Mouse (Mus musculus) v-Abl transformed pro-B cells (cell line): ENCODE measurements around the gene Prkcb.

Experiments used
- in situ Hi-C, 2 experiments: fragments of 400-800 bp; cut with MboI; formaldehyde crosslinking; loops; one replicate each; pipeline ENCODE4 v1.15.1; 2025; ENCODE audit not compliant: unreplicated experiment in 2 of 2

The Prkcb gene

DNA sequence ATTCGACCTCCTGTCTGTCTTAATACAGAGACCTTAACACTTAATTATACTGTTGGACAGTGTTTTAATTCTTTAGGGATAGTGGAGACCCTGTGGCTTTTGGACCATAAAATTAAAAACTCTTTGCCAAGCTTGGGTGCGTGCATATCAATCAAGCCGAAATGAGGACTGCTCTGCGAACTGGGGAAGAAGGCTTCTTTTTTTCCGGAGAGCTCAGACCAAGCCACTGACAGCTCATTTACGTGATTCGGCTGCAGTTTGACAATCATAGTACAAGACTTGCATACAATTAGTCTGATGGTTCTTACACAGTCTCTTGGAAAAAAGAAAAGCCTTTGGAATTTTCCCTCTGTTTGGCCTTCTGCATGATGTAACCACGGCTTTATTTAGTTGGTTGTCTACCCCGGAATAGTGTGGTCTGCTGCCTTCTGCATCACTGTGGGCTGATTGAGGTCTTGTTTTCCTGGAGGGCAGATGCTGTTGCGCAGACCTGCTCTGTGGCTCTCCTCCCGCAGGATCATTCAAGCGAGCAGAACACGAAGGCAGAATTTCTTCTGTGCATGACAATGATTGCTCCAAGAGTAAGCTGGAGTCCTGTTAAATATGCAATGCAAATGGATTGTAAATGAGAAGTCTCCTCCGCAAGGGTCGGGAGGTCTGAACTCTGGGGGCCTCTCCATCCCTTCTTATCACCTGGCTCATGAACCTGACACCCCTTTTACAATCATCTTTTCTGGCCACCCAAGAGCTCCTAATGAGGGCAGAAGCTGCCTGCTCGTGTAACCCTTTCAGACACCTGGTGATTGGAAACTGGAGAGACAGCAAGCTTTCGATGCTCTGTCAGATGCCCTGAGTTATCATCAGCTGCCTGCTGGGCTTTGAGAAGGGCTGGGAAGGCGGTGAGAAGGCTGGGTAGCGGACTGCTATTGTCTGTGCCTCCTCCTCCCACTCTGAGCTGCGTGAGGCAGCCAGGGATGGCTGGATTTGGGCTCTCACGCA lies 189.3 kb downstream of the Prkcb start:
- in situ Hi-C loops = loop anchor here in 1 of 2 experiments (10.0 kb wide), 2 partner anchors 187 to 987 kb away; partner anchors contain the start of gene Aqp8

GRCm38 (mm10) chr7:122483949-122484348 lies 195.4 kb downstream of the Prkcb start:
- in situ Hi-C loops = loop anchor here in 1 of 2 experiments (5.0 kb wide), 1 partner anchor 978 kb away; the partner anchor contains the start of gene Aqp8

DNA sequence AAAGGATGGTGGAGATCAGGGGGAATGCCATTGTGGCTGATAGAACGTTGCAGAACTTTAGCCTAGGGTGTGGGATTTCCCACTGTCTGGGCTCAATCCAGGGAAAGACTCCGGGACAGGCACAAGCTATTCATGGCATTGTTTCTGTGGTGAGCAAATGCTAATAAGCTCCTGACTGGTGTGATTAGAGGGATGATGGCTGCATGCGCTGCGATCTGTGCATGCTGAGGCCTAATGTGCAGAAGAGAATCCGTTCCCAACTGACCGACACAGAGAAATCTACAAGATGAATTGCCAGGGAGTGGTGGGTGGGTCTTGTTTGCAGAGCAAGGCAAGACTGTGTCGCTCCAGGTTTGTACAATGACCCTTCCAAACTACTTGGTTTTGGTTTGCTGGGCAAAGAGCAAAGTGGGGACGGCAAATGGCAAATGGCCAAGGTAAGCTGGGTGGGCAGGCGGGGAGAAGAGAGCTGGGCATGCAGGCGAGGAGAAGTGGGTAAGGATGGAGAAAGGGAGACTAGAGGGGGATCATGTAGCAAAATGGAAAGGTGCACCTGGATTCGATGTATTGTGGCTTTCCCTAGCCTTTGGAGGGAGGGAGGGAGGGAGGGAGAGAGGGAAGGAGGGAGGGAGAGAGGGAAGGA lies 199.5 kb downstream of the Prkcb start:
- in situ Hi-C loops = no loop called here

DNA sequence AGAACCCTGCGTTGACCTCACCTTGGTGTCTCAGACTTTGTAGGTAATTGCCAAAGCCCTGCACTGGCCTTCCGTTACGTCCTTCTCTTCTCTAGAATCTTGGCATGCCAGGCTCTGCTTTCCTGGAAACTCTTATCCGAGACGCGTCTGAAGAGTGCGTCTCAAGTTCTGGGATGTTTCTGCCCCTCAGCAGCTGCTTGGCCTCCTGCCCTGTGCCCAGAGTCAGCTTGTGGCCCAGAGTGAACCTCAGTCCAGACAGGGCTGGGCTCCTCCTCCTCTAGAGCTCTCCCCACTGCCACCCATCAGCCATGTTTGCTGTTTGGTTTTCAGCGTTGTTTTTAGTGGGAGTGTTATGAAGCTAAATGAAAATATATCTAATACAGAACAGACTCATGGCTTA lies 203.5 kb downstream of the Prkcb start:
- in situ Hi-C loops = no loop called here

GRCm38 (mm10) chr7:122492936-122493335 lies 204.4 kb downstream of the Prkcb start:
- in situ Hi-C loops = no loop called here

DNA sequence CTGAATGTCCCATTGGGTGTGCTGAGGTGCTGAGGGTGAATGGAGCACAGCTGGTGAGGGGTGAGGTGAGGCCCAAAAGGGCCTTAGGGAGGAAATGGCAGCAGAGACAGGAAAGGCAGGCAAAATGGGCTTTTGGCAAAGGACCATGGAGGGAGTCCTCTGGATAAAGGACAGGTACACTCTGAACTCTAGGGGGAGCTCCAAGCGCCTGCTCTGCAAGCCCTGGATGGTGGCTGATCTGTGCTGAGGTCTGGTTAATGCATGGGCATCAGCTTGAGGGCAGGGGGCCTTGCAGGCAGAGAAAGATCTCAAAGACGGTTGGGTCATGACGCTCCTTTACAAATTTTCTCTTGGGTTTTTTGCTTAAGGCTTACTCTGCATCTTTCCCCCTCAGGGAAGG lies 205.5 kb downstream of the Prkcb start:
- in situ Hi-C loops = no loop called here

- in situ Hi-C loops = no loop called here
Observed at GRCm38 (mm10) chr7:122497516-122497915, 209.0 kb downstream of the Prkcb start.

DNA sequence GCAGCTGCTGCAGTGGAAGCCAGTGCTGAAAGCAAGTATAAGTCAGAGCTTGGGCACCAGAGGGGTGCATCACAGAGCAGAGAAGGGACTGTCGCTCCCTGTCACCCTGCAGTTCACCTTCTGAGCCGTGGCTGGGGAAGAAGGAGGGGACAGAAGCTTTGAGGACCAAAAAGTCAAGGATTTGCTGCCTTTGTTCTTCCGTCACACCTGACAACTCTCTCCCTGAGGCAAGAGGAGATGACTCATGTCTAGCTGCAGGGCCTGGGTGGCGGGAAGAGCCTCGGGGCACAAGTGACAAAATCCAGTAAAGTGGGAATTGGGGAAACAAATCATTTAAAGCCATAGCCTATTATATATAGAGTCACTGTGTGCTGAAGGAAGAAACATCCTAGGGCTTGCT lies 209.9 kb downstream of the Prkcb start:
- in situ Hi-C loops = no loop called here

DNA sequence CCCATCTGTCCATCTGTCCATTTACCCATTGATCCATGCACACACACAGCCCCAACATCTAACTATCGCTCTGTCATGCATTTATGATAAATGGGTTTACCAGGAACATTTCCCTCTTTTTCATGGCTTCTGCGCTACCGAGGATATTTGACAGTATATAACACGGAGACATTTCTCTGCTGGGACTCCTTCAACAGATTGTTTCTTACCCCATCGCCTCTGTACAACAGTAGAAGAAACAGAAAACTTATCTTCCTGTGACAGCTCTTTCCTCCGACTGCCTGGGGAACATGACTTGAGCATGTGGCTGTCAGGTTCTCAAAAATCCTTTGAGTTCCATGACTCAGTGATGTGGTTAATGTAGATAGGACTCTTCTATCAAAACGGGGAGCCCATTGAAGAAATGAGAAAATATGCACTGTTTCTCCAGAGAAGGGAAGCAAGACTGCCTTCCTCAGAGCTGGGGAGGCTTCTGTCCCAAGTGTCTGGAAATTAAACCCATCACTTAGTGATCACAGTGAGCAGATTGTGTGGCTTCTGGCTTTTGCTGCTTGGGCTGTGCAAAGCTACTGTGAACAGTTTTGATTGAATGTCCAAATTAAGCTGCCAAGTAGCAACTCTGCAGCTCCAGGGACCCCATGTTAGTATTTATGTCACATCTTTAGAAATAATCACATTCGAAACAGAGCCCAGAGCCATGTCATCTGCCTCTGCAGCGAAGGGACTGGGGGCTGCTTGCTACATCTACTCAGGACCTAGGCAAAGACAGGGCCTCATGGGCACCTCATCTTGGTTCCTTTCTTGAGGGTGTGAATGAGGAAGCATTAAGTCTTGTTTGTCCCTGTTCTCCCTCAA lies 211.4 kb downstream of the Prkcb start:
- in situ Hi-C loops = no loop called here

GRCm38 (mm10) chr7:122506467-122506866 lies 217.9 kb downstream of the Prkcb start:
- in situ Hi-C loops = no loop called here

DNA sequence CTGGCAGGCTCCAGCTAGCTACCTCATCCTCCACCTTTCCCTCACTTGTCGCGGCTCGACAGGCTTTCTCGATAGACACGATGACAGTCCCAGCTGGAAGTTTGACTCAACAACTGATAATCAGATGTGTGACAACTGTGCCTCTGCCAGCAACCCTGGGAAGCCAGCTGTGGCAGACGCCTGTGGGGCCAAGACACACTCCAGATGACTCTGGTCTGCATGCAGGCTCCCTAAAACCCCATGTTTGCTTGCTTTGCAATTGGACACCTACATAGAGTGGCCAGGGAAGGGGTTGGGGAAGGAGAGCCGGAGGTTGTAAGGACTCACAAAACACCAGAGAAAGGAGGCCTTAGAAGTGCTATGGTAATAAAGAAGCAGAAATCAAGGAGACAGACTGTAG lies 221.4 kb downstream of the Prkcb start:
- in situ Hi-C loops = no loop called here

DNA sequence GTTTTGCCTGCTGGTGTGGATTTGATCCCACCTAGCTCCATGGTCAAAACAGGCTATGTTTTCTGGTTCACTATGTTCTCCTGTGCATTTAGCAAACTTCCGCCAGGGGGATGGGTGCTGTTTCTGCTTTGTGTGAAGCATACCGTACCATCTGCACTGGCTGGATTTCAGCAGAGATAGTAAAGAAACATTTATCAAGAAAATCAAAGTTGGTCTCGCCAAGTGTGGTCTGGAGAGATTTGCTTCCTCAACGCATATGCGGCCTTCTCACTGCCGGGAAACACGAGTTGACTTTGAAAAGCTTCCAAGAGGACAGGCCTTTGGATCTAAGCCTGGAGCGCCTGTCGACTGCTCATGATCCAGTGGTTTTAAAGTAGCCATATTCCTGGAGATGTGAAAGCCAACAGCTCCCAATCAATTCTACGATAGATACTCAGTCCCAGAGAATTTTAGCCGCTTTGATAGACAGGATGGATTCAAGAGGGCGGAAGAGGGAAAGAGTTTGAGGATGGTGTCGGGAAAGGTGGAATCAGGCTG lies 223.9 kb downstream of the Prkcb start:
- in situ Hi-C loops = no loop called here

DNA sequence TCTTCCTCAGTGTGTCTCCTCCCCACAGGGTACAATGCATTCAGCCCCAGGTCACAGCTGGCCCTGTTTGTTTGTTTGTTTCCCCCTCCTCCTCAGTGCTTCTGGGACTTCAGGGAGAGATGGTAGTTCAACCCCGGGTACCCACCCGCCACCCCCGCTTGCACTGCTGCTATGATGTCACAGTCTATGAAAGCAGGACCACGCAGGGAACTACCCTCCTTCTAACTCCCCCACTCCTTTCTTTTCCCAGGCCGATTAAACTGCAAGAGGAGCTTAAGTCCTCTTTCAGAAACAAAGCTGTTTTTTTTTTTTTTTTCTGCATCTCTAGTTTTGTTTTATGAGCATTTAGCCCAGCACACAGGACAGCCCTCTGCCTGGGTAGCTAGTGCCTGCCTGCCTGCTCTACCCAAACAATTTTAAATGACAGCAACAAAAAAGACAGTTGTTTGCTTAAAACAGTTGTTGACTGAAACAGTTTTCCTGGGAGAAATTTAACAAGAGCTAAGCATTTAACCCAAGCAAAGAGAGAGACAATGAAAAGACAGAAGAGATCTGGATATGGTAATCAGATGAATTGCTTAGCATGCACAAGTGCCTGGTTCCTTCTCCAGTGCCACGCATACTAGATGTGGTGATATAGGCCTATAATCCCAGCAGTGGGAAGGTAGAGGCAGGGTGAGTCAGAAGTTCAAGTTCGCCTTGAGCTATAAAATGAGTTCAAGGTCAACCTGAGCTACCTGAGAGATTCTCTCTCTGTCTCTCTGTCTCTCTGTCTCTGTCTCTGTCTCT lies 232.5 kb downstream of the Prkcb start:
- in situ Hi-C loops = no loop called here

DNA sequence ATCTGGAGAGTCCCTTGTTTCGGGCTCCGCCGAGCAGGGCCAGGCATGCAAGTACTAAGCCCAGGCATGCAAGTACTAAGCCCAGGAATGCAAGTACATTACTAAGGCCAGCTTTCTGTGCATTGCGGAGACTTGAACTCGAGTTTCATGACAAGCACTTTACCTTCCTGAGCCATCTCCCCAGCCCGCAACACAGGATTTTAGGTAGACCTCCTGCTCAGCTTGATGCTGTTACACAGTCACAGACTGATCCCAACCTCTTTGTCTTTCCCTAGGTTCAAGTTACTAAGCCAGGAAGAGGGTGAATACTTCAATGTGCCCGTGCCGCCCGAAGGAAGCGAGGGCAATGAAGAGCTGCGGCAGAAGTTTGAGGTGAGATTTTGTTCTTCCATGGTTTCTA lies 239.7 kb downstream of the Prkcb start:
- in situ Hi-C loops = no loop called here

DNA sequence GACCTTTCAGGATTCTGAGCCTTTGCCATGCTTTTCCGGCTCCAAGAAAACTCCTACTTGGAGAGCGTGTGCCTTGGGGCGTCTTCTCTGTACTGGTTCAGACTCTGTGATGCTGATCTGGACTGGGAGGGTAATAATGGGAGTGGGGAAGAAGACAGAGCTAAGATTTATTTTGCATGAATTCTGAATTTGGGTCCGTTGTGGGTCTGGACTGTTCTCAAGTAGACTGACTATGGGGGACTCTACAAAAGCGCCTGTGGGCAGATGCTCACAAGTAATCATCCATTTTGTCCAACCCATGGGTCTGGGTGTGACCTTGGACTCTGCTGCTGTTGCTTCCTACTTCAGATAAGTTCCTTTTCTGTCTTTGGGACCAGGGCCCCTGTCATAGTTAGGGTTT lies 240.1 kb downstream of the Prkcb start:
- in situ Hi-C loops = no loop called here

DNA sequence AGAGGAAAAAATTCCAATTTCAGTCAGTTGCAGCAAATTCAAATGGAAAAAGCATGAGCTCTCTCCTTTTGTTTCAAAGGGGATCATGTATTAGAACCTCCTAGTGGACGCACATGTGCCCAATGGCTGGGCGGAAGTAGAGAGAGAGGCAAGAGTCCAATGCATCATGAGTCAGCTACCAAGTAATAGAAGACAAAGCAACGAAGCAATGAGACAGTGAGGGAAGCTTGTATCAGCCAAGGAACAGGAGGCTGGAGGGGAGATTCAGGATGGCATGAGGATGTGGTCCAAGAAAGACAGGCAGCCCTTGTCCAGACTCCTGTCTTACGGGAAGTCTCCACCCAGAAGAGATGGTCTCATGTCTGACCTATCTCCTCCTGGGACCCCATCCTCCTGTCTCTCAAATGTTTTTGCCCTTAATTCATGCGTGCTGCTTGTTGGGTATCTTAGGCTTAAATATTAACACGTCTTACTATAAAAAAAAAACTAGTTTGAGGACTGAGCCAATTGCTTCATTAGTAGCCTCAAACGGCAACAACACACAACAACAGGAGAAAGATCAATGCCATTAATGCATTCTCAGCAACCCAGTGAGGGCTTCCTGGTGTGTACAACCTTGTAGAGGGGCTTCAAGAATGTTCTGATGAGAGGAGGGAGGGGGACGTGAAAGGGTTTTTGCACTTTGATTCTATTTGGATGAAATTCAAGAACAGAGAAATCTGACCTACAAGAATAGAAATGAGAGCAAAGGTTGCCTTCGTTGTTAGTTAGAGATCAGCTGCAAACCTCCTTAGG lies 245.2 kb downstream of the Prkcb start:
- in situ Hi-C loops = no loop called here

DNA sequence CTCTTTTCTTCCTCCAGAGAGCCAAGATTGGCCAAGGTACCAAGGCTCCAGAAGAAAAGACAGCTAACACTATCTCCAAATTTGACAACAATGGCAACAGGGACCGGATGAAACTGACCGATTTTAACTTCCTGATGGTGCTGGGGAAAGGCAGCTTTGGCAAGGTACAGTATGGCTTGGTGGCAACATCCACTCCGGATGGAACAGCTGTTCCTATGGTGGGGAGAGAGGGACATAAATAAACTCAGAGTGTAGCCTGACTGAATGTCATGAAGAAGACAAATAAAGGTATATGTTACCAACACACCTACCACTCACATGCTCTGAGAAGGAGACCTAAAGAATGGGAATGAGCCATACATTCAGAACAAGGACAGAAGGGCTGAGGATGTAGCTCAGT lies 256.1 kb downstream of the Prkcb start:
- in situ Hi-C loops = no loop called here

DNA sequence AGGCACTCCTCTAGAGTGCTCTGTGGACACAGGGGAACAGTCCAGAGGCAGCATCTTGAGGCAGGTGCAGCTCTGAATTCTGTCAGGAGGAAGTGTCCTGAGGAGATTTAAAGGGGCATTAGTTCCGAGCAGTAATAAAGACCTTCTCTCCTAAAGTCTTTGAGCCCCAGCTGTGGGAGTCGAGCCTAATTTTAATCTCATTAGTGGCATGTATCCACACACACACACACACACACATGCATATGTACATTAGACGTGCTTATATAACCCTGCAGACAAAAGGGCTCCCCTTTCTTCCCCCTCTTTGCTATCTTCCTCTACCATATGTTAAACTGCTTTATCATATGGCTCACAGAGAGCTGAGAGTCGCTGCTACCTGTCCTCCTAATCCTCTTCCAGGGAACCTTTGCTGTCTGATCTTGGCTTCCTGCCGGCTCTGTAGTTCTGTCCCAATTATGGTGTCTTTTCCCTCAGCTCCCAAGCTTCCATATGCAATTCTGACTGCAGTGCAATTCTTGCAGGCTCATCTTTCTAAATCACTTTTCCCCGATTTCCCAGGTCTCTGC lies 268.1 kb downstream of the Prkcb start:
- in situ Hi-C loops = no loop called here
